Mouse (Mus musculus): ENCODE measurements around the gene Cdyl2. TPM values are rescaled to one million over a fixed set of nuclear protein-coding genes. Genes with fewer than 3 reads are reported as not detected.

Gene Cdyl2
- total and polyA plus RNA-seq, 3 experiments = not detected

DNA sequence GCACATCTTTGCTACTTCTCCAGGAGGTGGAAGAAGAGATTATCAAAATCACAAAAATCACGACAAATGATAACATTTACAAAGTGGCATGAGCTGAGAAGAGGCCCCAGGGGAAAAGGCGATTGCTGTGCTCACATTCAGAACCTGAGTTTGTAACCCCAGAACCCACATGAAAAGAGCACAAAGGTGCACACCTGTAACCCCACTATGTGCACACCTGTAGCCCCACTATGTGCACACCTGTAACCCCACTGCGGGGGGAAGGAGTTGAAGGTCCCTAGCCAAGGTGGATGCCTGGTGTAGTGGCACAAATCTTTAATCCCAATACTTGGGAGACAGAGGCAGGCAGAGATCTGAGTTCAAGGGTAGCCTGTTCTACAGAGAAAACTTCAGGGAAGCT is 23.4 kb upstream of the Cdyl2 start:
- Histone ChIP-seq H3K4me1 (ENCODE audit: control insufficient read depth in 1 of 2, insufficient read depth in 2 of 2, low read length in 2 of 2) (no peaks in the 10 kb centered on the region), H3K9ac (ENCODE audit: control insufficient read depth, low read depth, low read length, poor library complexity, severe bottlenecking) (no peak overlapping the region), H3K9me3 (replicated peaks; ENCODE audit: insufficient read depth, low read length) (no peaks in the 10 kb centered on the region), H3K4me3 (ENCODE audit: control insufficient read depth in 1 of 2, insufficient read depth in 1 of 2, low read depth in 2 of 2, low read length in 2 of 2) (no peak overlapping the region), H3K27me3 (ENCODE audit: control insufficient read depth in 1 of 2, insufficient read depth in 2 of 2, low read length in 2 of 2) (no peaks in the 10 kb centered on the region), H3K27ac (ENCODE audit: control insufficient read depth, low read depth, low read length) (no peak overlapping the region), H3K36me3 (ENCODE audit: control insufficient read depth in 1 of 2, insufficient read depth in 2 of 2, low read length in 2 of 2) (no peaks in the 10 kb centered on the region), H3K79me2 (ENCODE audit: control insufficient read depth, insufficient read depth, low read length, poor library complexity) (no peaks in the 10 kb centered on the region)
- TF ChIP-seq NELFE (IDR thresholded peaks at IDR 0.05; ENCODE audit: low read depth, low read length) = no peak
- TF ChIP-seq ZKSCAN1 (IDR thresholded peaks at IDR 0.05; ENCODE audit: low read depth, low read length) = peak; percentile 76; the same call in 1 of the 2 replicates
- DNase-seq (ENCODE audit: low read depth, low spot score) = no peak

GRCm38 (mm10) chr8:116755557-116755956 is 22.8 kb upstream of the Cdyl2 start:
- H3K27me3 ChIP-seq (ENCODE audit: control insufficient read depth in 1 of 2, insufficient read depth in 2 of 2, low read length in 2 of 2) = no peaks in the 10 kb centered on the region
- H3K4me1 ChIP-seq (ENCODE audit: control insufficient read depth in 1 of 2, insufficient read depth in 2 of 2, low read length in 2 of 2) = no peaks in the 10 kb centered on the region
- peak; percentile 30 for DNase-seq (ENCODE audit: low read depth, low spot score)
- no peak overlapping the region for H3K9ac ChIP-seq (ENCODE audit: control insufficient read depth, low read depth, low read length, poor library complexity, severe bottlenecking)
- H3K36me3 ChIP-seq (ENCODE audit: control insufficient read depth in 1 of 2, insufficient read depth in 2 of 2, low read length in 2 of 2) = no peaks in the 10 kb centered on the region
- H3K27ac ChIP-seq (ENCODE audit: control insufficient read depth, low read depth, low read length) = no peak overlapping the region
- TF ChIP-seq GABPA (IDR thresholded peaks at IDR 0.05; ENCODE audit: low read depth, low read length) (no peak), SMC3 (IDR thresholded peaks at IDR 0.05; ENCODE audit: low read depth, low read length) (peak; percentile 39), E2F4 (IDR thresholded peaks at IDR 0.05; ENCODE audit: borderline replicate concordance, low read depth, low read length) (no peak), USF2 (IDR thresholded peaks at IDR 0.05; ENCODE audit: borderline replicate concordance in 1 of 2, insufficient read depth in 1 of 2, low read depth in 1 of 2, low read length in 2 of 2) (no peak), MYB (IDR thresholded peaks at IDR 0.05; ENCODE audit: low read depth, low read length) (no peak), CTCF (IDR thresholded peaks at IDR 0.05 in 2 of 3, conservative IDR thresholded peaks at IDR 0.05 in 1 of 3; ENCODE audit: control insufficient read depth in 1 of 3, insufficient read depth in 1 of 3, low read depth in 2 of 3, low read length in 3 of 3, poor library complexity in 1 of 3, severe bottlenecking in 1 of 3) (peak; percentile 50 to 62 (median 52)), TCF12 (IDR thresholded peaks at IDR 0.05; ENCODE audit: low read depth, low read length) (no peak), HCFC1 (IDR thresholded peaks at IDR 0.05; ENCODE audit: low read depth, low read length) (no peak), RAD21 (IDR thresholded peaks at IDR 0.05; ENCODE audit: low read depth, low read length) (peak; percentile 28), MAX (IDR thresholded peaks at IDR 0.05; ENCODE audit: low read length) (no peak)
- H3K4me3 ChIP-seq (ENCODE audit: control insufficient read depth in 1 of 2, insufficient read depth in 1 of 2, low read depth in 2 of 2, low read length in 2 of 2) = no peak overlapping the region
- no peaks in the 10 kb centered on the region for H3K79me2 ChIP-seq (ENCODE audit: control insufficient read depth, insufficient read depth, low read length, poor library complexity)
- no peaks in the 10 kb centered on the region for H3K9me3 ChIP-seq (replicated peaks; ENCODE audit: insufficient read depth, low read length)

DNA sequence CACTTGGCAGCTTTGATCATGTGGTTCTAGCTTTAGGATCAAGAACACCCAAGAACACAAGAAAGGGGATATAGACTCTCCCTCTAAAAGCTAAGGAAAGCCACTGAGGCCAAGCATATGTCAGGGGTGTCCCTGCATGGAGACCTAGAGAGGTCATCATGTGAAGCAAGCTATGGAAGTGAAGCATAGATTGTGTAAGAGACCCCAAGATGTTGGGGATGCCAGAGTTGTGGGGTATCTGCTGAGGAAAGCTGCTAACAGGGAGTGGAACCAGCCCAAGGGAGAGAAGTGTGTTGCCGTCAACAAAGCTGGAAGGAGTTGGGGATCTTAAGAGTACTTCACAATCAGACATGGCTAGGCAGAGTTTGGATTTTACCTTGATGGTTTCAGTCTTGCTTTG is 7.9 kb upstream of the Cdyl2 start:
- Histone ChIP-seq H3K79me2 (ENCODE audit: control insufficient read depth, insufficient read depth, low read length, poor library complexity) (no peaks in the 10 kb centered on the region), H3K27me3 (ENCODE audit: control insufficient read depth in 1 of 2, insufficient read depth in 2 of 2, low read length in 2 of 2) (no peaks in the 10 kb centered on the region), H3K4me3 (ENCODE audit: control insufficient read depth in 1 of 2, insufficient read depth in 1 of 2, low read depth in 2 of 2, low read length in 2 of 2) (no peak overlapping the region), H3K4me1 (ENCODE audit: control insufficient read depth in 1 of 2, insufficient read depth in 2 of 2, low read length in 2 of 2) (no peaks in the 10 kb centered on the region), H3K9me3 (replicated peaks; ENCODE audit: insufficient read depth, low read length) (no peaks in the 10 kb centered on the region; the same call in 1 of the 2 replicates), H3K9ac (ENCODE audit: control insufficient read depth, low read depth, low read length, poor library complexity, severe bottlenecking) (no peak overlapping the region), H3K27ac (ENCODE audit: control insufficient read depth, low read depth, low read length) (no peak overlapping the region), H3K36me3 (ENCODE audit: control insufficient read depth in 1 of 2, insufficient read depth in 2 of 2, low read length in 2 of 2) (no peaks in the 10 kb centered on the region)
- no peak for DNase-seq (ENCODE audit: low read depth, low spot score)
- no peak for TF ChIP-seq TAL1 (IDR thresholded peaks at IDR 0.05; ENCODE audit: low read length)
- no peak for TF ChIP-seq NRF1 (IDR thresholded peaks at IDR 0.05; ENCODE audit: insufficient read depth, low read depth, low read length, poor library complexity, severe bottlenecking)
- TF ChIP-seq TCF12 (IDR thresholded peaks at IDR 0.05; ENCODE audit: low read depth, low read length) = no peak
- TF ChIP-seq UBTF (IDR thresholded peaks at IDR 0.05; ENCODE audit: borderline replicate concordance, insufficient read depth, low read depth, low read length) = no peak
- no peak for TF ChIP-seq MEF2A (IDR thresholded peaks at IDR 0.05; ENCODE audit: extremely low read depth, insufficient replicate concordance, low read depth, low read length, poor library complexity, severe bottlenecking)
- TF ChIP-seq TBP (IDR thresholded peaks at IDR 0.05; ENCODE audit: low read depth, low read length) = no peak
- TF ChIP-seq HCFC1 (IDR thresholded peaks at IDR 0.05; ENCODE audit: low read depth, low read length) = no peak
- TF ChIP-seq POLR2AphosphoS2 (IDR thresholded peaks at IDR 0.05; ENCODE audit: low read length) = no peak
- TF ChIP-seq SIN3A (IDR thresholded peaks at IDR 0.05; ENCODE audit: low read length) = no peak
- no peak for TF ChIP-seq USF1 (IDR thresholded peaks at IDR 0.05; ENCODE audit: low read depth, low read length)
- no peak for TF ChIP-seq POLR2A (IDR thresholded peaks at IDR 0.05; ENCODE audit: control insufficient read depth in 1 of 2, insufficient read depth in 1 of 2, low read depth in 1 of 2, low read length in 2 of 2, poor library complexity in 1 of 2)
- TF ChIP-seq E2F4 (IDR thresholded peaks at IDR 0.05; ENCODE audit: borderline replicate concordance, low read depth, low read length) = no peak
- no peak for TF ChIP-seq USF2 (IDR thresholded peaks at IDR 0.05; ENCODE audit: borderline replicate concordance in 1 of 2, insufficient read depth in 1 of 2, low read depth in 1 of 2, low read length in 2 of 2)

Measured in MEL (cell line).